Mouse (Mus musculus) midbrain, embryonic 14.5 days (tissue): ENCODE measurements around the gene Txn1. TPM values are rescaled to one million over a fixed set of nuclear protein-coding genes. Genes with fewer than 3 reads are reported as not detected.

Experiments
- ATAC-seq: fragments of 200-750 bp; cut with Nextera tagmentation; 2 replicates; pipeline ENCODE4 v1.8.0; 2017; ENCODE audit warnings: moderate number of reproducible peaks, moderate library complexity; ENCODE audit not compliant: low FRiP score, low TSS enrichment
- DNase-seq: peaks from one replicate; pipeline ENCODE4 v3.0.0-alpha.2; 2015
- H3K27ac ChIP-seq: fragments of 300-500 bp; sonication (generic); replicated peaks from 2 replicates; pipeline ENCODE4 v1.5.1; 2014; ENCODE audit warnings: mild to moderate bottlenecking, low read depth, low read length, moderate library complexity
- H3K27me3 ChIP-seq: fragments of 300-500 bp; sonication (generic); 2 replicates; pipeline ENCODE4 v1.6.1; 2014; ENCODE audit warnings: low read length, control low read depth, mixed read lengths; ENCODE audit not compliant: control insufficient read depth, insufficient read depth
- H3K36me3 ChIP-seq: fragments of 300-500 bp; sonication (generic); 2 replicates; pipeline ENCODE4 v1.6.1; 2014; ENCODE audit warnings: low read length, control low read depth; ENCODE audit not compliant: control insufficient read depth, insufficient read depth
- H3K4me1 ChIP-seq: fragments of 300-500 bp; sonication (generic); 2 replicates; pipeline ENCODE4 v1.6.1; 2014; ENCODE audit warnings: mild to moderate bottlenecking, antibody characterized with exemption, low read length, control low read depth; ENCODE audit not compliant: control insufficient read depth, insufficient read depth
- H3K4me2 ChIP-seq: fragments of 300-500 bp; sonication (generic); 2 replicates; pipeline ENCODE4 v1.6.1; 2014; ENCODE audit warnings: mild to moderate bottlenecking, low read length, moderate library complexity
- H3K4me3 ChIP-seq: fragments of 300-500 bp; sonication (generic); replicated peaks from 2 replicates; pipeline ENCODE4 v1.5.1; 2014; ENCODE audit warnings: low read depth, low read length
- H3K9ac ChIP-seq: fragments of 300-500 bp; sonication (generic); replicated peaks from 2 replicates; pipeline ENCODE4 v1.6.1; 2014; ENCODE audit warnings: mild to moderate bottlenecking, low read length, moderate library complexity
- H3K9me3 ChIP-seq: fragments of 300-500 bp; sonication (generic); 2 replicates; pipeline ENCODE4 v1.6.1; 2016; ENCODE audit warnings: low read length, control low read depth, mixed read lengths; ENCODE audit not compliant: control insufficient read depth
- WGBS: fragments of 180-500 bp; shearing (Covaris S2); extraction: QIAGEN DNeasy Blood & Tissue Kit; methylation state at CpG from one replicate; pipeline ENCODE4 v1.1.7; 2014; 5-methylcytosine and 5-hydroxymethylcytosine counted together
- polyA plus RNA-seq: library from polyadenylated mRNA; unstranded; fragments of >200 nt; fragmentation: Nextera tagmentation; extraction: Ambion mirVana; gene quantifications from 2 replicates; pipeline ENCODE4 v1.2.1, GENCODE M21; 2014

Txn1 gene
- polyA plus RNA-seq, 1 experiment from 2014 or later = 282 TPM

GRCm38 (mm10) chr4:57964143-57964542 is 7.9 kb upstream of the Txn1 start:
- Histone ChIP-seq H3K9ac (no peak overlapping the region), H3K4me2 (no peak overlapping the region), H3K4me1 (no peaks in the 10 kb centered on the region), H3K9me3 (no peaks in the 10 kb centered on the region), H3K36me3 (no peaks in the 10 kb centered on the region), H3K4me3 (no peak overlapping the region), H3K27ac (no peak overlapping the region), H3K27me3 (no peaks in the 10 kb centered on the region)
- DNase-seq (peak; percentile 28), ATAC-seq (no peak)
- 12% methylated on average over 1 of the region's 1 CpGs for WGBS

- peaks cover 12% of the 10 kb centered on the region for H3K4me1 ChIP-seq
- H3K9ac ChIP-seq = no peak overlapping the region
- 92% methylated on average over 8 of the region's 8 CpGs for WGBS
These were observed 2.8 kb upstream of the Txn1 start for GRCm38 (mm10) chr4:57959056-57959455.

GRCm38 (mm10) chr4:57958098-57958497 is 1.9 kb upstream of the Txn1 start:
- no peak overlapping the region for H3K27ac ChIP-seq
- peaks cover 12% of the 10 kb centered on the region for H3K4me1 ChIP-seq
- no peak overlapping the region for H3K9ac ChIP-seq
- no peak overlapping the region for H3K4me3 ChIP-seq
- H3K4me2 ChIP-seq = no peak overlapping the region
- WGBS = 88% methylated on average over 9 of the region's 9 CpGs
- no peak for ATAC-seq
- no peaks in the 10 kb centered on the region for H3K27me3 ChIP-seq
- no peak for DNase-seq
- no peaks in the 10 kb centered on the region for H3K9me3 ChIP-seq
- H3K36me3 ChIP-seq = no peaks in the 10 kb centered on the region

More at GRCm38 (mm10) chr4:57959056-57959455, 2.8 kb upstream of the Txn1 start:
- no peak overlapping the region for H3K27ac ChIP-seq
- no peaks in the 10 kb centered on the region for H3K27me3 ChIP-seq
- H3K9me3 ChIP-seq = no peaks in the 10 kb centered on the region
- no peak for DNase-seq
- no peak overlapping the region for H3K4me3 ChIP-seq
- H3K36me3 ChIP-seq = no peaks in the 10 kb centered on the region
- no peak for ATAC-seq
- no peak overlapping the region for H3K4me2 ChIP-seq

GRCm38 (mm10) chr4:57957200-57958085 is 1.2 kb upstream of the Txn1 start:
- peak overlapping the region; percentile 84 for H3K4me2 ChIP-seq
- DNase-seq = no peak
- 52% methylated on average over 11 of the region's 11 CpGs for WGBS
- no peaks in the 10 kb centered on the region for H3K27me3 ChIP-seq
- no peaks in the 10 kb centered on the region for H3K9me3 ChIP-seq
- peak overlapping the region; percentile 83 for H3K4me3 ChIP-seq
- peaks cover 12% of the 10 kb centered on the region for H3K4me1 ChIP-seq
- peak overlapping the region; percentile 45; the same call in 1 of the 2 replicates for H3K9ac ChIP-seq
- H3K27ac ChIP-seq = 0 out of 2 replicates have a peak overlapping the region, but pooled peaks have one; percentile 87
- no peaks in the 10 kb centered on the region for H3K36me3 ChIP-seq
- no peak for ATAC-seq

GRCm38 (mm10) chr4:57955544-57955958 is 660 bp downstream of the Txn1 start:
- Histone ChIP-seq H3K27me3 (no peaks in the 10 kb centered on the region), H3K36me3 (peaks cover 13% of the 10 kb centered on the region), H3K9me3 (no peaks in the 10 kb centered on the region), H3K9ac (peak overlapping the region; percentile 86), H3K27ac (peak overlapping the region; percentile 87), H3K4me1 (peaks cover 12% of the 10 kb centered on the region), H3K4me2 (peak overlapping the region; percentile 84), H3K4me3 (peak overlapping the region; percentile 83)
- whole genome bisulfite sequencing = under 1% methylated on average over 25 of the region's 25 CpGs
- peak; percentile 47 for ATAC-seq
- peak; percentile 75 for DNase-seq

- H3K4me1 ChIP-seq = peaks cover 12% of the 10 kb centered on the region
- H3K36me3 ChIP-seq = peaks cover 19% of the 10 kb centered on the region
- H3K4me2 ChIP-seq = peak overlapping the region; percentile 84
- H3K9me3 ChIP-seq = no peaks in the 10 kb centered on the region
- 77% methylated on average over 8 of the region's 8 CpGs for WGBS
- no peaks in the 10 kb centered on the region for H3K27me3 ChIP-seq
- peak overlapping the region; percentile 83 for H3K4me3 ChIP-seq
- DNase-seq = no peak
- H3K27ac ChIP-seq = no peak overlapping the region
- ATAC-seq = no peak
- H3K9ac ChIP-seq = peak overlapping the region; percentile 86; the same call in 1 of the 2 replicates
These were observed 1.2 kb downstream of the Txn1 start for GRCm38 (mm10) chr4:57954991-57955390.

GRCm38 (mm10) chr4:57954580-57954979 is 1.6 kb downstream of the Txn1 start:
- Histone ChIP-seq H3K9ac (no peak overlapping the region), H3K36me3 (peaks cover 23% of the 10 kb centered on the region), H3K4me3 (peak overlapping the region; percentile 83), H3K4me1 (peaks cover 12% of the 10 kb centered on the region), H3K27me3 (no peaks in the 10 kb centered on the region), H3K4me2 (peak overlapping the region; percentile 84), H3K27ac (no peak overlapping the region), H3K9me3 (no peaks in the 10 kb centered on the region)
- no peak for DNase-seq
- WGBS = 69% methylated on average over 6 of the region's 6 CpGs
- ATAC-seq = no peak

- Histone ChIP-seq H3K36me3 (peaks cover 30% of the 10 kb centered on the region), H3K27me3 (no peaks in the 10 kb centered on the region), H3K4me3 (no peak overlapping the region), H3K4me1 (peaks cover 12% of the 10 kb centered on the region), H3K27ac (no peak overlapping the region), H3K9me3 (no peaks in the 10 kb centered on the region), H3K4me2 (0 out of 2 replicates have a peak overlapping the region, but pooled peaks have one; percentile 84), H3K9ac (no peak overlapping the region)
- DNase-seq (no peak), ATAC-seq (no peak)
- 89% methylated on average over 7 of the region's 7 CpGs for WGBS
These were observed 2.4 kb downstream of the Txn1 start for GRCm38 (mm10) chr4:57953796-57954195.

- H3K4me3 ChIP-seq = no peak overlapping the region
- H3K36me3 ChIP-seq = peaks cover 40% of the 10 kb centered on the region
- H3K9me3 ChIP-seq = no peaks in the 10 kb centered on the region
- WGBS = 95% methylated on average over 1 of the region's 1 CpGs
- H3K4me1 ChIP-seq = peaks cover 12% of the 10 kb centered on the region
- H3K27ac ChIP-seq = no peak overlapping the region
- no peaks in the 10 kb centered on the region for H3K27me3 ChIP-seq
- no peak for ATAC-seq
- H3K4me2 ChIP-seq = no peak overlapping the region
- H3K9ac ChIP-seq = no peak overlapping the region
- no peak for DNase-seq
These were observed 3.3 kb downstream of the Txn1 start for GRCm38 (mm10) chr4:57952891-57953290.
